Mouse (Mus musculus): ENCODE results near the gene Lrrtm3. TPM values are rescaled to one million over a fixed set of nuclear protein-coding genes. Genes with fewer than 3 reads are reported as not detected.

Gene Lrrtm3
- polyA plus RNA-seq, 1 experiment from 2014 or later: 25.0 TPM

GRCm38 (mm10) chr10:64039760-64040535 is 50.1 kb downstream of the Lrrtm3 start:
- H3K27ac ChIP-seq (replicated peaks): peak overlapping the region; percentile 50; the same call in 1 of the 2 replicates
- peak; percentile 58 for ATAC-seq (replicated peaks)

GRCm38 (mm10) chr10:64030901-64031300 is 59.2 kb downstream of the Lrrtm3 start:
- Histone ChIP-seq H3K4me2 (replicated peaks) (no peak overlapping the region), H3K9ac (replicated peaks) (no peak overlapping the region), H3K27ac (replicated peaks) (no peak overlapping the region), H3K4me1 (no peaks in the 10 kb centered on the region), H3K9me3 (no peaks in the 10 kb centered on the region), H3K4me3 (no peak overlapping the region), H3K36me3 (no peaks in the 10 kb centered on the region), H3K27me3 (no peaks in the 10 kb centered on the region)
- no peak for ATAC-seq (replicated peaks)

More at GRCm38 (mm10) chr10:64039760-64040535, 50.1 kb downstream of the Lrrtm3 start:
- H3K4me3 ChIP-seq: no peak overlapping the region
- H3K36me3 ChIP-seq: no peaks in the 10 kb centered on the region
- H3K9me3 ChIP-seq: no peaks in the 10 kb centered on the region
- no peak overlapping the region for H3K9ac ChIP-seq (replicated peaks)
- H3K4me2 ChIP-seq (replicated peaks): no peak overlapping the region
- no peaks in the 10 kb centered on the region for H3K27me3 ChIP-seq
- peaks cover 12% of the 10 kb centered on the region; the same call in 1 of the 2 replicates for H3K4me1 ChIP-seq
- WGBS: 66% methylated on average over 17 of the region's 17 CpGs

- Histone ChIP-seq H3K36me3 (no peaks in the 10 kb centered on the region), H3K4me2 (replicated peaks) (no peak overlapping the region), H3K4me1 (peaks cover 4% of the 10 kb centered on the region; the same call in 1 of the 2 replicates), H3K9ac (replicated peaks) (no peak overlapping the region), H3K4me3 (no peak overlapping the region), H3K27me3 (no peaks in the 10 kb centered on the region), H3K9me3 (no peaks in the 10 kb centered on the region), H3K27ac (replicated peaks) (no peak overlapping the region)
- ATAC-seq (replicated peaks): no peak
- WGBS: 65% methylated on average over 6 of the region's 6 CpGs
These were observed 66.7 kb downstream of the Lrrtm3 start for GRCm38 (mm10) chr10:64023340-64023739.

- no peak overlapping the region for H3K9ac ChIP-seq (replicated peaks)
- H3K27ac ChIP-seq (replicated peaks): no peak overlapping the region
- H3K4me3 ChIP-seq: no peak overlapping the region
- H3K27me3 ChIP-seq: no peaks in the 10 kb centered on the region
- H3K4me1 ChIP-seq: peaks cover 4% of the 10 kb centered on the region; the same call in 1 of the 2 replicates
- H3K36me3 ChIP-seq: no peaks in the 10 kb centered on the region
- no peaks in the 10 kb centered on the region for H3K9me3 ChIP-seq
- no peak overlapping the region for H3K4me2 ChIP-seq (replicated peaks)
- 91% methylated on average over 1 of the region's 1 CpGs for whole genome bisulfite sequencing
- ATAC-seq (replicated peaks): no peak
These were observed 69.7 kb downstream of the Lrrtm3 start for GRCm38 (mm10) chr10:64020347-64020746.

- Histone ChIP-seq H3K27ac (replicated peaks) (no peak overlapping the region), H3K9ac (replicated peaks) (no peak overlapping the region), H3K27me3 (no peaks in the 10 kb centered on the region), H3K36me3 (no peaks in the 10 kb centered on the region), H3K9me3 (no peaks in the 10 kb centered on the region), H3K4me2 (replicated peaks) (no peak overlapping the region), H3K4me3 (no peak overlapping the region), H3K4me1 (no peaks in the 10 kb centered on the region; the same call in 1 of the 2 replicates)
- ATAC-seq (replicated peaks): no peak
- WGBS: 79% methylated on average over 9 of the region's 9 CpGs
These were observed 88.1 kb downstream of the Lrrtm3 start for GRCm38 (mm10) chr10:64001996-64002395.

- Histone ChIP-seq H3K36me3 (no peaks in the 10 kb centered on the region), H3K4me1 (no peaks in the 10 kb centered on the region; the same call in 1 of the 2 replicates), H3K4me2 (replicated peaks) (no peak overlapping the region), H3K4me3 (no peak overlapping the region), H3K9me3 (no peaks in the 10 kb centered on the region), H3K9ac (replicated peaks) (no peak overlapping the region), H3K27me3 (no peaks in the 10 kb centered on the region), H3K27ac (replicated peaks) (no peak overlapping the region)
- 81% methylated on average over 6 of the region's 6 CpGs for WGBS
- no peak for ATAC-seq (replicated peaks)
These were observed 88.5 kb downstream of the Lrrtm3 start for GRCm38 (mm10) chr10:64001531-64001930.

- Histone ChIP-seq H3K4me3 (no peak overlapping the region), H3K27ac (replicated peaks) (no peak overlapping the region), H3K4me1 (no peaks in the 10 kb centered on the region), H3K36me3 (no peaks in the 10 kb centered on the region), H3K27me3 (no peaks in the 10 kb centered on the region), H3K4me2 (replicated peaks) (no peak overlapping the region), H3K9ac (replicated peaks) (no peak overlapping the region), H3K9me3 (no peaks in the 10 kb centered on the region)
- ATAC-seq (replicated peaks): no peak
- 89% methylated on average over 5 of the region's 5 CpGs for WGBS
These were observed 95.8 kb downstream of the Lrrtm3 start for GRCm38 (mm10) chr10:63994251-63994650.

GRCm38 (mm10) chr10:63985576-63985975 is 104.5 kb downstream of the Lrrtm3 start:
- Histone ChIP-seq H3K4me2 (replicated peaks) (no peak overlapping the region), H3K4me3 (no peak overlapping the region), H3K9ac (replicated peaks) (no peak overlapping the region), H3K27me3 (no peaks in the 10 kb centered on the region), H3K9me3 (no peaks in the 10 kb centered on the region), H3K36me3 (no peaks in the 10 kb centered on the region), H3K4me1 (no peaks in the 10 kb centered on the region), H3K27ac (replicated peaks) (no peak overlapping the region)
- no peak for ATAC-seq (replicated peaks)
- WGBS: 46% methylated on average over 4 of the region's 4 CpGs

GRCm38 (mm10) chr10:63979410-63979809 is 110.7 kb downstream of the Lrrtm3 start:
- no peak overlapping the region for H3K4me3 ChIP-seq
- ATAC-seq (replicated peaks): no peak
- no peak overlapping the region for H3K4me2 ChIP-seq (replicated peaks)
- H3K9me3 ChIP-seq: no peaks in the 10 kb centered on the region
- H3K4me1 ChIP-seq: peaks cover 15% of the 10 kb centered on the region
- no peak overlapping the region for H3K27ac ChIP-seq (replicated peaks)
- H3K9ac ChIP-seq (replicated peaks): no peak overlapping the region
- WGBS: 88% methylated on average over 2 of the region's 2 CpGs
- H3K36me3 ChIP-seq: no peaks in the 10 kb centered on the region
- no peaks in the 10 kb centered on the region for H3K27me3 ChIP-seq

- Histone ChIP-seq H3K4me2 (replicated peaks) (peak overlapping the region; percentile 34; the same call in 1 of the 2 replicates), H3K4me3 (no peak overlapping the region), H3K9ac (replicated peaks) (no peak overlapping the region), H3K36me3 (no peaks in the 10 kb centered on the region), H3K4me1 (peaks cover 15% of the 10 kb centered on the region), H3K9me3 (no peaks in the 10 kb centered on the region), H3K27me3 (no peaks in the 10 kb centered on the region), H3K27ac (replicated peaks) (peak overlapping the region; percentile 47; the same call in 1 of the 2 replicates)
- 50% methylated on average over 5 of the region's 5 CpGs for WGBS
- peak; percentile 45; the same call in 1 of the 2 replicates for ATAC-seq (replicated peaks)
These were observed 111.1 kb downstream of the Lrrtm3 start for GRCm38 (mm10) chr10:63978969-63979368.

GRCm38 (mm10) chr10:63978535-63978934 is 111.5 kb downstream of the Lrrtm3 start:
- Histone ChIP-seq H3K4me3 (no peak overlapping the region), H3K27ac (replicated peaks) (peak overlapping the region; percentile 47; the same call in 1 of the 2 replicates), H3K9me3 (no peaks in the 10 kb centered on the region), H3K27me3 (no peaks in the 10 kb centered on the region), H3K4me2 (replicated peaks) (peak overlapping the region; percentile 34), H3K9ac (replicated peaks) (no peak overlapping the region), H3K36me3 (no peaks in the 10 kb centered on the region), H3K4me1 (peaks cover 15% of the 10 kb centered on the region)
- WGBS: 17% methylated on average over 3 of the region's 3 CpGs
- ATAC-seq (replicated peaks): peak; percentile 95

GRCm38 (mm10) chr10:63978101-63978500 is 112.0 kb downstream of the Lrrtm3 start:
- H3K36me3 ChIP-seq: no peaks in the 10 kb centered on the region
- H3K9me3 ChIP-seq: no peaks in the 10 kb centered on the region
- peak overlapping the region; percentile 16 for H3K4me3 ChIP-seq
- H3K4me1 ChIP-seq: peaks cover 15% of the 10 kb centered on the region
- WGBS: 16% methylated on average over 11 of the region's 11 CpGs
- H3K27ac ChIP-seq (replicated peaks): peak overlapping the region; percentile 47; the same call in 1 of the 2 replicates
- H3K9ac ChIP-seq (replicated peaks): 0 out of 2 replicates have a peak overlapping the region, but pooled peaks have one; percentile 18
- H3K4me2 ChIP-seq (replicated peaks): peak overlapping the region; percentile 34
- ATAC-seq (replicated peaks): peak; percentile 47
- no peaks in the 10 kb centered on the region for H3K27me3 ChIP-seq
